Mouse (Mus musculus) urinary bladder, postnatal 25 days (tissue): Measurements from ENCODE around the gene Fzr1.
A peak's percentile ranks its signal among the peaks of the same experiment; 100 is the strongest.

ENCODE experiments used
- DNase-seq: peaks from one replicate; pipeline ENCODE4 v3.0.0; 2022; ENCODE audit warnings: low spot score

Fzr1 gene

DNA sequence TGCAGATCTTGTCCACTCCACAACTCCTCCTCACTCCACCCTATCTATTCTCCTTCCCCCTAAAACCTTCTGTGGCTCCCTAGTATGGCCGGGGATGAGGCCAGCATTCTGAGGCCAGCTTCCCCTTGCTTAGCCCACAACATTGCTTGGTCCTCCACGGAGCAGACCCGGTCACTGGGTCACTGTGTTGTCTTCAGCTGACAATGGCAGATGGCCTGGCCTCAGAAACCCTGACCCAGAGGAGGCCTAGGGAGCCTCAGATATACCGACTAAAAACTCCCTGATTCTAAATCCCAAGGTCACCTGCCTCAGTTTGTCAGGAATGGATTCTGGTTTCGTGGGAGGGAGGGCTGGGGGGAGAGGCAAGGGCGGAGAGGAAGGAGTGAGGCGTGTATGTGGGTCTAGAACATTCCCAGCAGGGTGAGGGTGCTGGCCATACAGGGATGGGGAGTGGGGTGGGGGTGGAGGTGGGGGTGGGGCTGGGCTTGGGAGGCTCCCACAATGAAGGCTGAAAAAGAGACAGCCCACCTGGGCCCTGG is 24.0 kb upstream of the Fzr1 start:
- DNase-seq, result no peak

DNA sequence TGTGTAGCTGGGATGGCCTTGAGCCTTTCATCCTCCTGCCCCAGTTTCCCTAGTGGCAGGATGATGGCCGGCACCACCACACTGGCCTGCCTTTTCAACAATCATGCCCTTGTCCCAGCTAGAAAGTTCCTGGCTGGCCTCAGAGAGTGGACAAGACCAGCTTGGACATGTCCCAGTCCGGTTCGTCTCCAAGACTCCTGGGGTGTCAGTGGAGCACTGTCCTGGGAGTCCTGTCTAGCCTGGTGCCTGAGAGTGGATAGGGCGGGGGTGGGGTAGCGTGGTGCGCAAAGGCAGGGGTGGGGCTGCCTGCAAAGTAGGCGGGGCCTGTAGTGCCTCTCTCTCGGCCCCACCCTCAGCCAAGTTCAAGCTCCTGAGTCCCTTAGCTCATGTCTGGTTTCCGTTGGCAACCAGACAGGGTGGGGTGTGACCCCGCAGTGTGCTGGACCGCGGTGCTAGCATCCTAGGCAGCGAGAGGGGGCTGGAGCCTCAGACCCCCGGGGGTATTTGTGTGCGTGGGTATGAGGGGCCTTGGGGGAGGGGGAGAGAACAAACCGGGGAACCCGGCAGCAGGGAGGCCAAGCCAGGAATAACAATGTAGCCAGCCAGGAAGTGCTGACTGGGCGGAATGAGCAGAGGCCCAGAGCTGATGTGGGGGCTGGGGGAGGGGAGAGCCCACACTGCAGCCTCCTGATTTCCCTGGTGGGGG is 23.4 kb upstream of the Fzr1 start:
- peak; percentile 63 for DNase-seq

DNA sequence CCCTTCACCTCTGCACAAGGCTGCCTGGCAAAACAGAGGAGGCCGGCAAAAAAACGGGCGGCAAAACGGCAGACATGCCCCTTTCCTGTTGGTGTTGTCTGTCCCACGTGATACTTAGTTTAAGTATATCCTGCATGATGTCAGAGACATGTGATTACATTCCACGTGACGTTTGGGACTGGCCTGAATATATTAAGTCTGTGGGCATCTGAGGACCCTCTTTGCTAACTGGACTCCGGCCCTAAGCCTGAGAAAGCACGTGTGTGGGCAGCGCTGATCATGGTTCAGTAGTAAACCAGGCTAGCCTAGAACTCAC is 22.8 kb upstream of the Fzr1 start:
- DNase-seq, result no peak

DNA sequence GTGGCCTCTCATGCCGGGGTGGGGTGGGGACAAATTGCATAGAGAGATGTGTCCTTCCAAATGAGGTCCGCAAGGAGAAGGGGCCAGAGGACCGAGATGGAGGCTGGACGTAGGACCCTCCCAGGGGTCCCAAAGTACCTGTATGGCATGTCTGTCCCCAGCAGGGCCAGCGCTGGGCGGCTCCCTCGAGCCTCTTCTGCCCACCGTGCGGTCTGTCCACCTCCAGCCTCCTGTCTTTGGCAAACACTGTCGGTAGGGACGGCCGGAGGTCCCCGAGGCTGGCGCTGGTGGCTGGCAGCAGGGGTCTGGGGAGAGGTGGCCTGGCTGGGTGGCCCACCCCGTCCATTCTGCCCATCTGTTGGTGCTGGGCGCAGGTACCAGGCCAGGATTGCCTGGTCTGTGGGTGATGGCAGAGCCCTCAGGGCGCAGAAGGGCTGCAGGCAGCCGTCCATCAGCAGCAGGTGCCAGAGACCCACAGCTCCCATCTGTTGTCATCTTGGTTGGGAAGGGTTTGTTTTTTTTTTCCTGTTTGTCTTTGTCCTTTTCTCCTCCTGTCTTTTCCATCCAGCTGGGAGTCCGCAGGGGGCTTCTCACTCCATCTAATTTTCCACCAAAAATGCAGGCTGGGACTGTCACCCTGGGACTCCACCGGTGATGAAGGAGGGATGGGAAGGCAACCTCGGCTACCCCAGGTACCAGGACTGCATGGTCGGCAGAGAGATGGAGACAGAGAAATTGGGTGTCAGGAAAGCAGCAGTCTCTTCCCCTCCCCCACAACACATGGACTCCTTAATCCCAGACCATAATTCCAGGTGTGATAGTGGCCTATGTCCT is 22.3 kb upstream of the Fzr1 start:
- no peak for DNase-seq

DNA sequence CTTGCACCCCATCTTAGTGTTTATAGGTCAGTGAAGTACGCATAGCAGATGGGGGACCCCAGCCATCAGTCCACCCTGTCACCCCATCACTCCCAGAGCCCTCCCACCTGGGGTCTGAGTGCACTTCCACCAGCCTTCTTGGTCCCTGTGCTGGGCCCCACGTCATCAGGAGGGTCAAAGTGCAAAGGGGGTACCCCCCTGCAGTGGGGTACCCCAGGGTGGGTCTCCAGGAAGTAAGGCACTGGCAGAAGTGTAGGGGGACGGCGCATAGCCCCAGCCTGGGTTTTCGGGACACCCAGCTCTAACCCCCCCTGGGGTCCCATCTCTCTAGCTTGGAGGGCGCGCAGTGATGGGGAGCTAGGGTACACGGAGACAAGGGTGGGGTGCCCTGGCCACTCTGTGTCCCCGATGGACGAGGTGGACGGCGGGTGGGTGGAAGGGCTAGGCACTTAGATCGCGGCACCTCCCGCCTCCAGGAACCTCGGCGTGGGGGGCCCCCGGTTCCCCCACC is 21.5 kb upstream of the Fzr1 start:
- DNase-seq, result no peak

DNA sequence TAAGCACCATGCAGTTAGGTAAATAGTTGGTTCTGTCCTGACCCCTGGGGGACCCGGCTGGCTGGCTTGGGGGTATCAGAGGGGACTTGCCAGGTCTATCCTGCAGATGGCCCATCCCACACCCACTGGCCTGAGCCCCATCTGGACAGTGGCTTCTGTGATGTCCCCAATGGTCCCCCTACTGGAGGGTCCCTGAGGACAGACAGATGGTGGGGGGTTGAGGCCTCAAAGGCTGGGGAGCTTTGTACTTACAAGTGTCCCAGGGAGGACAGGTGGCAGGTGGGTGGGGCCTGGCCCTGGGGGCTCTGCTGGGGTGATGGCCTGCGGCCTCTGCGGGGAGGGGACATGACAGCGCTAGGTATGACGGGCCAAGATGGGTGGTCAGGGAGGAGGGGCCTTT is 21.0 kb upstream of the Fzr1 start:
- no peak for DNase-seq

DNA sequence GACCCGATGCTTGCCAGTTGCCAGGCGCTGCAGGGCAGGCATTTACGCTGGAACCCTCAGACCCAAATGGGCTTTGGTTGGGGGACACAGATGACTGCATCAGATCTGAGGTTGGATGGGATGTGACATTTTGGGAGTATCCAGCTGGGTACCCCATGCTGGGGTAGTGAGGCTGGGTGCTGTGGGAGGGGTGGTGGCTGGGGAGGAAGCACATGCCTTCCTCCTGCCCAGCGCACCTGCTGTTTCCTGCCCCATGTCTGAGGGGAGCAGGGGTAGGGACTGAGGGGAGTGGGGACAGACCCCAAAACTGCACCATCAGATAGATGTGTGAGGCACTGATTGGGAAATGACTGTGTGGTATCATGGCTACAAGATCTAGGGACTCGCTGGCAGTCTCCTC is 18.4 kb upstream of the Fzr1 start:
- DNase-seq, result no peak

DNA sequence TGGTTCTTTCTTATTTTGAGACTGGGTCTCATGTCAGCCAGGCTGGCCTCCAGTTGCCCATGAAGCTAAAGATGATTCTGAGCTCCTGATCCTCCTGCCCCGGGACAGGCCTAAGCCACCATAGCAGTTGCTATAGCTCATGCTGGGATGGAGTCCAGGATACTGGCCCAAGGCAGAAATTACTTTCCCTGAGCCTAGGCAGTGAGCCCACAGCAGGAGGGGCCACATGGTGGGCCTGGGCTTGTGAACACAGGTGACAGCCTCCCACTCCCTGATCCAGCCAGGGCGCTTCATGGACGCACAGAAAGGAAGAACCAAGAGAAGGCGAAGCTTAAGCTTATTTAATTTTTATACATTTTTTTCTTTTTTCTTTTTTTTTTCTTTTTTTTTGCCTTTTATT is 17.5 kb upstream of the Fzr1 start:
- no peak for DNase-seq

DNA sequence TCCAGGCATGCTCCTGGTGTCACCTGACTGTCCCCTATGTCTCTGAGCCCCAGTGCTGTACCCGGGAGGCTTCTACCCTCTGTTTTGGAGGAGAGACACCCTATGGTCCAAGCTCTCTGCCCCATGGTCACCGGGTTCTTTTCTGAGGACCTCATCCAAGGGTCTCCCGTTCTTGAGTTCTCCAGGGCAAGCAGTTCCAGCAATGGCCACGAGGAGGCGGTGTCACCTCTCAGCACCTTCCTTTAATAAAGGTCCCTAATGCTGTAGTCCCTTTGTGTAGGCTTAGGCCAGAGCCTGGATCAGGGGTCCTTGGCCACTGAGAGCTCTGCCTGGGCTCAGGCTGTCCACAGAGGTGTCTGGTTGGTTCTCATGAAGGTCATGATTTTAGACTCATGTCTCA is 16.8 kb upstream of the Fzr1 start:
- peak; percentile 64 for DNase-seq

DNA sequence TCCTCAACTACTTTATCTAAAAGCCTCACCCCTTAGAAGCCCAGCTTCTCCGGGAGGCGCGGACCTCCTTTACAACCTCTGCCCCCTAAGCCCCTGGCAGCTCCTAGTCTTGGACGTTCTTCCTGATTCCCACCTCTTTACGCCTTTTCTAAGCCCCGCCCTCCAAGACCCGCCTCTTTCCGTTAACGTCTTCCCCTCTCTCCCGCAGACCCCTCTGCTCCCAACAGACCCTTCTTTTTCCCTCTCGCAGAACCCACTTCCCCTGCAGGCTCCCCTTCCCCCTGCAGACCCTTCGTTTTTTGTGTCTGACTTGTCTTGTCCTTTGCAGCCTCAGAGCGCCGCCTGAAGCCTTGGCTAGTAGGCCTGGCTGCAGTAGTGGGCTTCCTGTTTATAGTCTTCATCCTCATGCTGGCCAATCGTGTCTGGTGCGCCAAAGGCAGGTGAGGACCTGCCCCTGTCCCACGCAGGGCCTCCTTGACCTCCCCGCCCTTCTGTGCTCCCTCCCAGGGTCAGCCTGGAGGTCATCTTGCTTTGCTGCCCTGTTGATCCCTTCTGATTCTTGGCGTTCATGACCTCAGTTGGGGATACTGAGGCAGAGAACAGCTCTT is 15.2 kb upstream of the Fzr1 start:
- no peak for DNase-seq

DNA sequence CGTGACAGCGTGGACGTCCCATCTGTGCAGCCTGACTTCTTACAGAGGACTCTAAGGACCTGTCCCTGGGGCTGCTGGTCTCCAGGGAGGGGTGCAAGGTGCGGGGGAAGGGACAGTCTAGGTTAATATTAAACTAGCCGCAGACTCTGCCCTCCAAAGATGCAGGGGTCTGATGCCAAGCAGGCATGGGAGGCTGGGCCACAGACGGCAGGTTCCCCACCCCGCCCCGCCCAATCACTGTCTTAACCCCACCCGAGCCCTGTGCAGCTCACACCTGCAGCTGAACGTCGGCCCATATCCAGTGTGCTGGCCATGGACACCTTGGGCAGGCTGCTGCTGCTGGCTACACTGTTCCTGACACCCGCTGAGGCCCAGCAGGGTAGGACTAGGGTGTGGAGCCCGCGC is 14.5 kb upstream of the Fzr1 start, which contains the start of gene Smim24:
Gene Smim24 (plus strand): TSS at position 271 of the 405 bp plus-strand sequence.
- no peak for DNase-seq

DNA sequence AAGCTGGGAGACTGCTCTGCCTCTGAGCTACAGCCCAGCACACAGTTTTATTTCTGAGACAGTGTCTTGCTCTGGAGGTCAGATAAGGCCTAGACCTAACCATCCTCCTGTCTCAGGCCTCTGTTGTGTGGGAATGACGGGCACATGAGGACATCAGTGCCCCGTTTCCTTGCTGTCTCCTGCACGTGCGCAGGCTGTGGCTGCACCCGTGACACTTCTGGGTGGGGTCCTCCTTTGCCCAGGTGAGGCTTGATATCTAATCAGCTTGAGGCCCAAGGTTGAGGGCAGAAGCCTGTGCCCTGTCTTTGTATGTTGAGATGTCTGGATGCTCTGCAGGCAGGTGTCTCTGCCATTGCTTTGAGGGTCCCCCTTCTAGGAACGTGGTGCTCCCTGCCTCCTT is 14.0 kb upstream of the Fzr1 start:
- DNase-seq, result no peak

DNA sequence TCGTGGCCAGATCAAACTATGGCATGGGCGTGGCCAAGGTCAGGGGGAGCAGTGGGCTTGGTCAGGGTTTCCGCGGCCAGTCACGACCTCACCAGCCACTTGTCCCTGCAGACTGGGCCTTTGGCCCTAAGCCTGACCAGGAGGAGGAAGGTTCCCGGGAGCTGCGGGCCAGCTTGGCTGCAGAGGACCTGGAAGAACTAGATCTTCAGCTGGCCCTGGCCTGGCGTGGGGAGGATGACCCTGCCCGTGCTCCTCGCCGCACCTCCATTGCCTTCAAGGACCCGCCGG is 12.3 kb upstream of the Fzr1 start:
- DNase-seq, result no peak

DNA sequence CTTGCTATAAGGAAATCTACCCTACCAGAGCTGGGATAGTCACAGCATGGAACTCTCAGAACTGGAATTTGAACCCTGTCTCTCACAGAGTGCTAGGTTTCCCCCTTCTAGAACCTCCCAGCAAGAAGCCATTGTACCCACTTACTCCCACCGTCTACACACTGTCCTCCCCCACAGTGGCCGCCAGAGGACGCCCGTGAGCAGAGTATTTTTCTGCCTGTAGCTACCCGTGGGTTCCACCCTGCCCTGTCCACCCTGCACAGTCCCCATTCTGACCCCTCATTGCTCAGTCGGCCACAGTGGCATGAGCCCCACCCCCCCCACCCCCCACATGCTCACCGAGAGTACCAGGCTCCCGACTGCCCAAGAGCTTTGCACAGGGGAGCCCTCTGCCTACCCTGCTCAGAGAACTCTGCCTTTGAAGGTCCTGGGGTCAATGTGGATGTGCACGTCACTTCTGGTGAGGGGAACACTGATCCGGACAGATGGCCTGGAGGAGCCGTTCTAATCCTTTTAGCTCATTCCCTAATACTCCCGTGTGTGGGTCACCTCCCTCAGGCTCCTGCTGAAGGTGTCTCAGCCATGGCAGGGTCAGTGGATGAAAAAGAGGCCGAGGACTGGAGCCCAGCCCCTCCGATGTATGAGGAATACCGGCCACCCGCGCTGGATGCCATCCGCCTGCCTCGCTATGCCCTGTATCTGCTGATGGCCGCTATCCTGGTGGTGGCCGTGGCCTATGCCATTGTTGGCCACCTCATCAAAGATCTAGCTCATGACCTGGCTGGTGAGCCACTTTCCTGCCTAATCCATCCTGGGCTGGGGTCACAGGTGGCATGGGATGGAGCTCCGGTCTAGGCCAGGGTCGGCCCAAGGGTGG is 11.7 kb upstream of the Fzr1 start:
- peak; percentile 73 for DNase-seq

DNA sequence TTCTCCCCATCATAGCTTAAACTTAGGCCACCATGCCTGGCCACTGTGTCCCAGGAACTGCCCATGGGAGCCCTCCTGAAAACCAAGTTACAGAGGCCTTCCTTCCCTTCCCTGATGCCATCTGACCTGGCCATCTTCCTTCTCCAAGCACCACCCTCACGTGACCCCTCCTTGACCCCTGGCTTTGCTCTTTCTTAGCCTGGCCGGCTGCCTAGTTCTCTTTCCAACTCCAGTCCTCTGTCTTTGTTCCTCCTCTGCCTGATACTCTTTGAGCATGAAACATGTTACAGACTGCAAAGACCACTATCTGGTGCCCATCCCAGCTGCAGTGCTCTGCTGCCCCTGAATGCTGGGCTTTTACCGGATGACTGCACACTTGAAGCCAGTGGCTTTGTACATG is 11.1 kb upstream of the Fzr1 start:
- no peak for DNase-seq

DNA sequence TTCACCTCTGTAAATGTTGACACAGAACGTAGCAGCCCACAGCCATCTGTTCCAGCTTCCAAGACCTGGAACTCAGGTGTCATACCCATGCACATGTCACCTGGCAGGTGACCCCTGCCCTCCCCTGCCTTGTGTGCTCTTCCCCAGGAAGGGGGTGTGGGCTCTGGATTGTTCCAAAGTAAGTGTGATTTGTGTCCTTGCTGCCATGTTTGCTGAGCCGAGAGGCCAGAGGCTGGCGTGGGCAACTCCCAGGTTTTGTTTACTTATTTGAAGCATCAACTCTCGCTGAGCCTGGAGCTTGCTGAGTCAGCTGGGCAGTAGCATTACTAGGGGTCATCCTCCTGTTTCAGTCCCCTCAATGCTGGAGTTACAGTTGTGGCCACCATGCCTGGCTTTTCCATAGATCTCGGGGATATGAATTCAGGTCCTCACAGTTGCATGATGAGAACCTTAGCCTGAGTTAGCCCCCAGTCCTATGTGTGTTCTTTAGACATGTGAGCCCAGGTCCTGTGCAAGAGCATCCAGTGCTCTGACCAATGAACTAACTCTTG is 10.3 kb upstream of the Fzr1 start, which contains the start of gene Gm48552:
Gene Gm48552 (plus strand): TSS at position 501 of the 551 bp plus-strand sequence.
- no peak for DNase-seq

DNA sequence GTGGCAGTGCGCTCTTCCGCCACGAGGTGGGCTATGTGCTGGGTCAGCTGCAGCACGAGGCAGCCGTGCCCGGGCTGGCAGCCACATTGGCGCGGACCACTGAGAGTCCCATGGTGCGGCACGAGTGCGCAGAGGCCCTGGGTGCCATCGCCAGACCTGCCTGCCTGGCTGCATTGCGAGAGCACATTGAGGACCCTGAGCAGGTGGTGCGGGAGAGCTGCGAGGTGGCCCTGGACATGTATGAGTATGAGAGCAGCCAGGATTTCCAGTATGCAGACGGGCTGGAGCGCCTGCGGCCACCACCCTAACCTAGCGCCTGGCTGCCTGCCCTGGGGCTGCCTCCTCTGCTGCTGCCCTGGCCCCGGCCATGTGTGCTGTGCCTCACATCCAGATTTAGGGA is 9.4 kb upstream of the Fzr1 start:
- DNase-seq, result no peak

DNA sequence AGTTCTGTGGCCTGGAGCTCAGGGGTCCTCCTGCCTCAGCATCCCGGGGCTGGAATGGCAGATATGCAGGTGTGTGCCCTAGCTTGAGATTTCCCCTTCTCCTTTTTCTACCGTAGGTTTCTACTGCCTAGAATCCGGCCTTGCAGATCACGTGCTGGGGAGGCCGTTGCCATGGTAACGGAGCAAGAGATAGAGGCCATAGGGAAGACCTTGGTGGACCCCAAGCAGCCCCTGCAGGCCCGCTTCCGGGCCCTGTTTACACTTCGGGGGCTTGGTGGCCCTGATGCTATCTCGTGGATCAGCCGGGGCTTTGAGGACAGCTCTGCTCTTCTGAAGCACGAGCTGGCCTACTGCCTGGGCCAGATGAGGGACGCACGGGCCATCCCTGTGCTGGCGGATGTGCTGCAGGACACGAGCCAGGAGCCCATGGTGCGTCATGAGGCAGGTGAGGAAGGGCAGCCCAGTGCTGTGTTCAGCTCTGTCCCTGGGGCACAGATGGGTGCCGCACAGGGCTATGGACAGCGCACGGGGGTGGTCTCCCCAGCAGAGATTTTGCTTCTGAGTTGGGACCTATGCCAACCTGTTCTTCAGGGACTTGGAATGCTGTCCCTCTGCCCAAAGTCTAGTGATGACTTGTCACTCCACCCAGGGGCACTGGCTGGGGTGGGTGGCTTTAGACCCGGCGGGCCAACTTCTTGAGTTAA is 7.4 kb upstream of the Fzr1 start:
- DNase-seq, result no peak

DNA sequence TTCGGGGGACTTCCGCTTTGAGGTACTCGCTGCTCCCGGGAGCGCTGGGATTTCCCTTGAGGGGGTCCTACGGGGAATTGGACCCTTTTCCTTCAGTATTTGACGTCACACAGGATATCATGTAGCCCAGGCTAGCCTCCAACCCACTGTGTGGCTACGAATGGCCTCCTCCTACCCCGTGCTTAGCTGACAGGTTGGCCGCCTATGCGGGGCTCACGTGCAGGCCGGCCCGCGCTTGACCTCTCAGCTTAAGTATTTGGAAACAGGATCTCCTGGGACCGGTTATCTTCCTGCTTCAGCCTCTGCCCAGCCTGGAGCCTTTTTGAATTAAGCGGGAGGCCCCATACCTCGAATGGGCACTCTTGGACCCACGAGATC is 6.3 kb upstream of the Fzr1 start:
- DNase-seq, result no peak

DNA sequence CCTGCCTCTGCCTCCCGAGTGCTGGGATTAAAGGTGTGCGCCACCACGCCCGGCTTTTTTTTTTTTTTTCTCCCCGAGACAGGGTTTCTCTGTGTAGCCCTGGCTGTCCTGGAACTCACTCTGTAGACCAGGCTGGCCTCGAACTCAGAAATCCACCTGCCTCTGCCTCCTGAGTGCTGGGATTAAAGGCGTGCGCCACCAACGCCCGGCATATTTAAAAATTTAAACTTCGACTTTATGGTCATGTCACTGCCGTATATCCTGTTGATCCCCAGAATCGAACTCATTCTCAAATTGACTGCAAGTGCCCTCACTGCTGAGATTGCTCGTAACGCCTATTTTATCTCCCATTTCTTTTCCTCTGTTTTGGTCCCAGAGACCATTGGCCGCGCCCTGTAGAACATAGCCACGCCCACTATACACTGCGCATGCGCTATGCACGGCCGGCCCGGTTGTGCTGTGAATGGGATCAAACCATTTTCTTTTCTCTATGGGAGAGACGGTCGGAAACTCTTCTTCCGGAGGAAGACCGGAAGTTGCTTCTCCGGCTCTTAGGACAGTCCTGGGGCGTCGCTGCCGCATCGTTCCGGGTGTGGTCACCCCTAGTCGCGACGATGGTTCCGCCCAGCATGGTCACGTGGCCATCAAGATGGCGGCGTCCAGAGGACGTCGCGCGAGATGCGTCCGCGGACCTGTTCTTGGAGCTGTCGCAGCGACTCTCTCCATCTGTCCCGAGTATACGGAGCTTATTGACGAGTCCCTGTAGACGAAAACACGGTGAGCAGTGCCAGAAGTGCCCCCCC is 5.7 kb upstream of the Fzr1 start, which contains the start of the genes Dohh and Gm48551:
Gene Dohh (plus strand): TSS at position 627 of the 803 bp plus-strand sequence.
Gene Gm48551 (plus strand): TSS at position 665 of the 803 bp plus-strand sequence.
- peak; percentile 100 for DNase-seq
